Mouse (Mus musculus) mouse embryonic stem cell (cell line): Measurements from ENCODE around the gene Itgb8.

Source experiments
- in situ Hi-C, 2 experiments: fragments of 300-500 bp; cut with MboI; formaldehyde crosslinking; loops; 1 replicate in 1 of 2; 3 replicates in 1 of 2; pipeline ENCODE4 v1.14.3; 2019 to 2020; ENCODE audit warnings: low sequenced_read_pairs in 2 of 2, low pct_unique_long_range_greater_than_20kb in 1 of 2, mixed read lengths in 1 of 2; ENCODE audit not compliant: unreplicated experiment in 1 of 2

The Itgb8 gene

GRCm38 (mm10) chr12:119238696-119239415 is at the start of gene Itgb8:
Gene Itgb8 (minus strand): TSS chr12:119238802.
- in situ Hi-C loops: no loop called here

- in situ Hi-C loops: no loop called here
These were observed 37.7 kb upstream of the Itgb8 start for GRCm38 (mm10) chr12:119276282-119276681.

GRCm38 (mm10) chr12:119273605-119274004 is 35.0 kb upstream of the Itgb8 start:
- in situ Hi-C loops: no loop called here

DNA sequence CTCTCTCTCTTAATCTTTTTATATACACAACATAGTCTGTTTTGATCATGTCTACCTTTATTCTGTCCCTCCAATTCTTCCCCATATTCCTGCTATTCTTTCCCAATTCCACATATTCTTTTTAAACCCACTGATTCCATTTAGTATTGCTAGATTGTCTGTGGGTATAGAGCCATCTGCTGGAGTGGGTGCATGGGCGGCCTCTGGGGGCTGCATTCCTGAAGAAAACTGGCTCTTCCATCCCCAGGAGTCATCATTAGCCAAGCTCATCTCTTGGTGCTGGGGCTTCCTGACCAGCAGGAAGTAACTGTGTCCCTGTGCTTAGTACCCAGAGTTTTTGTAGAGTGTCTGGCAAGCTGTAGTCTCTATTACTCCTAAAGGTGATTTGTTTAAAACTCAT is 33.4 kb upstream of the Itgb8 start:
- in situ Hi-C loops: no loop called here

DNA sequence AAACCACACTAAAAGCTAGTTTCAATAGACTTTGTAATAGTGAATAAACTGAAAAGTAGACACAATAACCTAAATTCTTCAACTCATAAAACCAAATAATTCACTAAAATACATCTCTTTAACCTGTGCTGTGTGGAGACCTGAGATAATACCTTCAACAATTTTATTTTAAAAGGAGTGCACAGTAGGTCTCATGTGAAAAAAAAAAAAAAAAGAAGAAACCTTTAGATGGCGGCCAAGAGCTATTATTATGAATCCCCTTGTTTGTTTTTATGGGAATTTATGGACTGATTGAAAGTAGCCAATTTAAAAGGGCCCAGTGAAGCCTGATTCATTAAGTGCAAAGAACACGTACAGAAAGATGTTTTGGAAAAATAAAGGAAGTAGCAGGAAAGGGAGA is 31.4 kb upstream of the Itgb8 start:
- in situ Hi-C loops: no loop called here

GRCm38 (mm10) chr12:119268723-119269122 is 30.1 kb upstream of the Itgb8 start:
- in situ Hi-C loops: no loop called here

GRCm38 (mm10) chr12:119264506-119264905 is 25.9 kb upstream of the Itgb8 start:
- in situ Hi-C loops: no loop called here

GRCm38 (mm10) chr12:119248581-119248980 is 10.0 kb upstream of the Itgb8 start:
- in situ Hi-C loops: no loop called here

DNA sequence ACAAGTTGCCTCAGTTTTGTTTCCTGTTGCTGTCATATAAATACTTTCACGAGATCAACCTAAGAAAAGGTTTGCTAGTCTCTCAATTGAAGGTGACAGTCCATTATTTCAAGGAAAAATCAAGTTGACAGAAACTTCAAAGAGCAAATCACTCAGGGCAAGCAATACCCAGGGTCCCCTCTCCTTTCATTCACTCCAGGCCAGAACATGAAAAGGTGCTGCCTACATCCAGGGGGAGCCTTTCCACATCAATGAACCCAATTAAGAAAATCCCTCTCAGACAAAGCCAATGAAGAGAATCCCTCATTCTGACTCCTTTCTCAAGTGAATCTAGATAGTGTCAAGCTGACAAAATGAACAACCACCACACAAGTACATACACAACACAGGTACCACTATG is 2.5 kb upstream of the Itgb8 start:
- in situ Hi-C loops: no loop called here

GRCm38 (mm10) chr12:119237921-119238695 is 494 bp downstream of the Itgb8 start:
- in situ Hi-C loops: no loop called here

GRCm38 (mm10) chr12:119237241-119237920 is 1.2 kb downstream of the Itgb8 start:
- in situ Hi-C loops: no loop called here

- in situ Hi-C loops: no loop called here
These were observed 6.8 kb downstream of the Itgb8 start for GRCm38 (mm10) chr12:119231831-119232230.

DNA sequence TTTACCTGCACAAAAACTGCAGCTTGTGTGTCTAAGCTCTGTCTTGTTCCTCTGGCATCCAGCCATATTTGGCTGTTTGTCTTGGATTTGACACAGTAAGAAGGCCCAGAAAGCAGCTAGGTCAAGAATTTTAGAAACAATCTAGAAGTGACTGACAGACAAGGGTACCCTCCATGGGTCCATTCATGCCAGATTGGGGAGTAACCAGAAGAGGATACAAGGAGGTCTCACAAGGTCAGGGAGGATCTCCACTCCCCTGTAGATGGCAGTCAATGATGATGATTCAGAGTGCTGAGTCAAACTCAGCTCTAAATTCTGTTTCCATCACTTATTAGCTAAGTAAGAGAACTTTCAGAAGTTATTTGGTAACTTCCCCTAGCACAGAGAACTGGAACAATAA is 8.2 kb downstream of the Itgb8 start:
- in situ Hi-C loops: no loop called here

GRCm38 (mm10) chr12:119229601-119230000 is 9.0 kb downstream of the Itgb8 start:
- in situ Hi-C loops: no loop called here

DNA sequence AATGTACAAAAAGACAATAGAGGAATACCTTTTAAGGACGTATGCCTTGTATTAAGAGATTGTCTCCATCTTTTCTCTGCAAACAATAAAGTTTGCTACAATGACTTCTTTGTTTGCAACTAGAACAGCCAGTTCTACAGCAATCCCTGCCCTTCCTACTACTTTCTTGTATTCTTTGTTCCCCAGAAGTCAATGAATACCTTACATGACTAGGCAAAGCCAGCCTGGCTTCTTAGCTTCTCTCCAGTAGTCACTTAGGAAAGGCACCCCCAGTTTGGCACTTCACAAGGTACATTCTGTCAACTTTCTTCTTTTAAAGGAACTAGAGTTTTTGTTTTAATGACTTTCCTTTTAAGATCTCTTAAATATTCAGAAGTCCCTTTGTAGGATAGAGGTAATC is 10.7 kb downstream of the Itgb8 start:
- in situ Hi-C loops: no loop called here

DNA sequence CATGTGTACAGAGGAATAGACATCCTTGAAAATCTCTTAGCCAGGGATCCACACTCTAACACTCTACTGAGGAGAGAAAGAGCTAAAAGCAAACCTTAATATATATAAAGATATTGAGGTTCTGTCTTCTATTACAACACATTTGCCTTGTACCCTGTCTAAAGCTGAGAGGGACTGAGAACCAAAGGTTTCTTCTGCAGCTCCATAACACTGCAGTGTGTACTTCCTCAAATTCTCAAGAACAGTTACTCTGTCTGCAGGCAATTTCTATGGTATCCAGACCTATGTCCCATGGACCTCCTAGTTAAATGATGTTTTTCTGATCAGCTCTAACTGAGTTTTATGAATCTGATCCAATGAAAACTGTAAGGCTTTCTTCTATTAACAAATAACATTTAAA is 13.9 kb downstream of the Itgb8 start:
- in situ Hi-C loops: no loop called here

GRCm38 (mm10) chr12:119219409-119219808 is 19.2 kb downstream of the Itgb8 start:
- in situ Hi-C loops: no loop called here

DNA sequence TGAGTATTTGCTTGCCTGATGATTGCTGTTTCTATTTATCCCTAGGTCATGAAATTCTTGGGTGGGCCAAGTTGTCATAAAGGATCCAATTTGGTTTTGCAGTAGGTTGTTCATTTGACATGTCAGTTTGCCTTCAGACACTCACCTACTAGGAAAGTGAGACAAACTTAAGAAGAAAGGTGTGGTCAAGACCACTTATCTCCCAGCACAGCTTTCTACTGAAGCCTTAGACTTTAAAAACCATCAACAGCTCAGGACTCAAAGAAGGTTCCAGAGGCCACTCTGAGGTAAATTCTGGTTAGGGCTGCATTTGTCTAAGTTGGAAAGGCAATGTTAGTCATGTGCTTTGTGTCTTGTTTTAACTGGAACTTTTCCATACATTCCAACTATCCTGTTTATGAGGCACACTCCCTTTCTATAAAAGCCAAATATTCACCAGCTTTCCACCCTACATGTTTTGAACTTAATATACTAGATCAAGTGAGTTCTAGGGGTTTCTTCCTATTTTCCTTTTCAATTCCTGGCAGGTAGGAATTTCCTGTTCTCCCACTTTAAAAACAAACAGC is 20.8 kb downstream of the Itgb8 start:
- in situ Hi-C loops: no loop called here

DNA sequence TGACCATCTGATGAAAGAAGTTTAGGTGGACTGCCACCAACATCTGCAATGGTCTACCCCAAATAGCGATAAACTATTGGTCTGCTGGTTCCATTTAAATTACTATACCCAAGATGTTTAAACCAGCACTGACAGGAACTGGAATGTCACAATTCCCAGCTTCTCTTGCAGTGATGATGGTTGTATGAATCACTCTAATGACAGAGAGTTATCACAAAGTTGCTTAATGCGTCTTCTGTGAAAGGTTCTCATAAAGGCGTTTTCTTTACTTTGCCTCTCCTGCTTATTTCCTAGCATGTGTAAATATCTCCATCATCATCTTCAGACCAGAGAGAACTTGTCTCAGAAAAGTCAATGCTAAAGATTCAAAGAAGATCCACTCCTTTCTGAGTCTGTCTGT is 23.4 kb downstream of the Itgb8 start:
- in situ Hi-C loops: no loop called here
